Mouse (Mus musculus): ENCODE measurements around the gene Gm20918.
"Not testable (repeated sequence)": the region's sequence is repeated elsewhere in the genome, so short reads cannot be mapped to it uniquely, and the experiment has no call there.

Gene Gm20918

DNA sequence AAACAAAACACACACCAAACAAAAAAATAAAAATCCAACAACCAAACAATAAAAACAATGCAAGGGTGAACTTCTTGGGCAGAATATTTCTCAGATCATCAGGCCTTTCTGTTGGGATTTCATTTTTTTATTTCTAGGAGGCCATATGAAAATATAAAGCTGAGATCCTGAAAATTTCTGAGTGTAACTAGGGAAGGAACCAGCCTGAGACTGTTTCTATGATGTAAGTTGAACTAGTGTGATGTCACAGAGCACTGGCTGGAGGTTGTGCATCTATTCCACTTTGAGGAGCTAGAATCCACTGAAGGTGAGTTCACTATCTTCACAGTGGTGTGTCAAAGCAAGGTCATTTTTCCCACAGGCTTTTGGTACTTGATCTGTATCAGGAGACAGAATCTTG lies at the start of gene Gm20918:
Gene Gm20918, plus strand, starts transcription at position 301 of the 400 bp plus-strand sequence.
- DNase-seq = not testable (repeated sequence)
